Mouse (Mus musculus) liver, embryonic 12.5 days (tissue): Measurements from ENCODE around the gene Mtln. TPM values are rescaled to one million over a fixed set of nuclear protein-coding genes. Genes with fewer than 3 reads are reported as not detected.

ENCODE experiments used
- ATAC-seq: fragments of 200-750 bp; cut with Nextera tagmentation; 2 replicates; pipeline ENCODE4 v1.8.0; 2017; ENCODE audit warnings: moderate number of reproducible peaks, mild to moderate bottlenecking, moderate library complexity
- H3K27ac ChIP-seq: fragments of 300-500 bp; sonication (generic); 2 replicates; pipeline ENCODE4 v1.5.1; 2016; ENCODE audit warnings: mild to moderate bottlenecking
- H3K27me3 ChIP-seq: fragments of 300-500 bp; sonication (generic); replicated peaks from 2 replicates; pipeline ENCODE4 v1.6.1; 2016; ENCODE audit warnings: mild to moderate bottlenecking, moderate library complexity
- H3K36me3 ChIP-seq: fragments of 300-500 bp; sonication (generic); 2 replicates; pipeline ENCODE4 v1.6.1; 2016; ENCODE audit warnings: mild to moderate bottlenecking, moderate library complexity
- H3K4me1 ChIP-seq: fragments of 300-500 bp; sonication (generic); 2 replicates; pipeline ENCODE4 v1.6.1; 2016
- H3K4me2 ChIP-seq: fragments of 300-500 bp; sonication (generic); 2 replicates; pipeline ENCODE4 v1.6.1; 2016; ENCODE audit warnings: mild to moderate bottlenecking, moderate library complexity
- H3K4me3 ChIP-seq: fragments of 300-500 bp; sonication (generic); 2 replicates; pipeline ENCODE4 v1.5.1; 2016; ENCODE audit warnings: mild to moderate bottlenecking, moderate library complexity
- H3K9ac ChIP-seq: fragments of 300-500 bp; sonication (generic); 2 replicates; pipeline ENCODE4 v1.6.1; 2016; ENCODE audit warnings: mild to moderate bottlenecking, moderate library complexity
- H3K9me3 ChIP-seq: fragments of 300-500 bp; sonication (generic); replicated peaks from 2 replicates; pipeline ENCODE4 v1.6.1; 2016; ENCODE audit warnings: mild to moderate bottlenecking, moderate library complexity
- WGBS: fragments of 180-500 bp; shearing (Covaris S2); methylation state at CpG from one replicate; pipeline ENCODE4 v1.1.7; 2016; ENCODE audit not compliant: insufficient replicate concordance; 5-methylcytosine and 5-hydroxymethylcytosine counted together
- polyA plus RNA-seq: library from polyadenylated mRNA; unstranded; fragments of >200 nt; fragmentation: Nextera tagmentation; extraction: Ambion mirVana; gene quantifications from 2 replicates; pipeline ENCODE4 v1.2.1, GENCODE M21; 2016

Mtln gene
- 28.6 and 31.1 TPM in 2 replicates for polyA plus RNA-seq

GRCm38 (mm10) chr2:127791919-127792603 is at the start of gene Mtln:
TSS of gene Mtln (minus strand) at chr2:127792488.
- peak within 1 kb of the TSS; percentile 77 for H3K4me2 ChIP-seq
- H3K4me3 ChIP-seq: peak within 1 kb of the TSS; percentile 81
- no peaks in the 10 kb centered on the region for H3K27me3 ChIP-seq
- H3K9ac ChIP-seq: peak within 1 kb of the TSS; percentile 83
- WGBS: 2% methylated on average over 37 of the region's 37 CpGs
- H3K9me3 ChIP-seq: no peaks in the 10 kb centered on the region
- peak within 1 kb of the TSS; percentile 86 for H3K27ac ChIP-seq
- peak; percentile 92 for ATAC-seq
- no peaks in the 10 kb centered on the region for H3K36me3 ChIP-seq
- H3K4me1 ChIP-seq: peaks cover 31% of the 10 kb centered on the region

- Histone ChIP-seq H3K27me3 (peaks cover 68% of the 10 kb centered on the region), H3K27ac (no peak overlapping the region), H3K4me3 (no peak overlapping the region), H3K4me2 (no peak overlapping the region), H3K9me3 (no peaks in the 10 kb centered on the region), H3K9ac (no peak overlapping the region), H3K4me1 (no peaks in the 10 kb centered on the region), H3K36me3 (no peaks in the 10 kb centered on the region)
- ATAC-seq: no peak
- 55% methylated on average over 1 of the region's 1 CpGs for WGBS
Observed at GRCm38 (mm10) chr2:127841402-127841801, 49.1 kb upstream of the Mtln start.

GRCm38 (mm10) chr2:127839425-127839824 is 47.1 kb upstream of the Mtln start:
- no peak overlapping the region for H3K4me2 ChIP-seq

GRCm38 (mm10) chr2:127838576-127838975 is 46.3 kb upstream of the Mtln start, which contains the start of gene Acoxl:
TSS of gene Acoxl (plus strand) at chr2:127838876.
- Histone ChIP-seq H3K4me1 (no peaks in the 10 kb centered on the region), H3K9ac (no peak within 1 kb of the TSS), H3K4me3 (no peak within 1 kb of the TSS), H3K9me3 (no peaks in the 10 kb centered on the region), H3K27me3 (peaks cover 74% of the 10 kb centered on the region), H3K27ac (no peak within 1 kb of the TSS), H3K4me2 (no peak within 1 kb of the TSS), H3K36me3 (no peaks in the 10 kb centered on the region)
- no peak for ATAC-seq
- WGBS: 51% methylated on average over 7 of the region's 7 CpGs

More at GRCm38 (mm10) chr2:127839425-127839824, 47.1 kb upstream of the Mtln start:
- no peaks in the 10 kb centered on the region for H3K36me3 ChIP-seq
- H3K4me3 ChIP-seq: no peak overlapping the region
- peaks cover 71% of the 10 kb centered on the region for H3K27me3 ChIP-seq
- H3K9me3 ChIP-seq: no peaks in the 10 kb centered on the region
- no peak for ATAC-seq
- H3K27ac ChIP-seq: no peak overlapping the region
- no peaks in the 10 kb centered on the region for H3K4me1 ChIP-seq
- 20% methylated on average over 11 of the region's 11 CpGs for WGBS
- no peak overlapping the region for H3K9ac ChIP-seq

- WGBS: 16% methylated on average over 2 of the region's 2 CpGs
- Histone ChIP-seq H3K9ac (no peak overlapping the region), H3K27ac (no peak overlapping the region), H3K4me1 (peaks cover 15% of the 10 kb centered on the region), H3K9me3 (no peaks in the 10 kb centered on the region), H3K27me3 (peaks cover 19% of the 10 kb centered on the region), H3K4me3 (no peak overlapping the region), H3K36me3 (peaks cover 11% of the 10 kb centered on the region; the same call in 1 of the 2 replicates), H3K4me2 (peak overlapping the region; percentile 84)
- no peak for ATAC-seq
Observed at GRCm38 (mm10) chr2:127832833-127833190, 40.5 kb upstream of the Mtln start.

- Histone ChIP-seq H3K36me3 (peaks cover 12% of the 10 kb centered on the region), H3K4me3 (peak overlapping the region; percentile 91), H3K9ac (peak overlapping the region; percentile 66), H3K4me2 (peak overlapping the region; percentile 84), H3K27me3 (peaks cover 13% of the 10 kb centered on the region), H3K9me3 (no peaks in the 10 kb centered on the region), H3K27ac (peak overlapping the region; percentile 27), H3K4me1 (peaks cover 15% of the 10 kb centered on the region)
- 34% methylated on average over 11 of the region's 11 CpGs for WGBS
- 0 out of 2 replicates have a peak, but pooled peaks have one; percentile 13 for ATAC-seq
Observed at GRCm38 (mm10) chr2:127832103-127832832, 40.0 kb upstream of the Mtln start.

- H3K9ac ChIP-seq: peak within 1 kb of the TSS; percentile 85
- peak within 1 kb of the TSS; percentile 73 for H3K27ac ChIP-seq
- H3K4me2 ChIP-seq: peak within 1 kb of the TSS; percentile 84
- H3K4me3 ChIP-seq: peak within 1 kb of the TSS; percentile 91
- peak; percentile 98 for ATAC-seq
- peaks cover 8% of the 10 kb centered on the region for H3K27me3 ChIP-seq
- H3K36me3 ChIP-seq: peaks cover 17% of the 10 kb centered on the region
- under 1% methylated on average over 56 of the region's 56 CpGs for WGBS
- H3K4me1 ChIP-seq: peaks cover 15% of the 10 kb centered on the region
- H3K9me3 ChIP-seq: no peaks in the 10 kb centered on the region
Observed at GRCm38 (mm10) chr2:127831401-127832102, 39.3 kb upstream of the Mtln start, which contains the start of gene Bub1. TSS of gene Bub1 (minus strand) at chr2:127831865.

- ATAC-seq: no peak
- Histone ChIP-seq H3K9ac (peak overlapping the region; percentile 80), H3K4me3 (peak overlapping the region; percentile 77), H3K4me1 (peaks cover 31% of the 10 kb centered on the region), H3K27ac (0 out of 2 replicates have a peak overlapping the region, but pooled peaks have one; percentile 70), H3K27me3 (no peaks in the 10 kb centered on the region), H3K36me3 (no peaks in the 10 kb centered on the region), H3K4me2 (peak overlapping the region; percentile 77), H3K9me3 (no peaks in the 10 kb centered on the region)
- 28% methylated on average over 9 of the region's 9 CpGs for WGBS
Observed at GRCm38 (mm10) chr2:127789651-127790270, 2.5 kb downstream of the Mtln start.

- Histone ChIP-seq H3K9ac (peak overlapping the region; percentile 80), H3K4me2 (peak overlapping the region; percentile 77), H3K36me3 (no peaks in the 10 kb centered on the region), H3K4me3 (peak overlapping the region; percentile 77), H3K27ac (peak overlapping the region; percentile 70), H3K27me3 (no peaks in the 10 kb centered on the region), H3K9me3 (no peaks in the 10 kb centered on the region), H3K4me1 (peaks cover 31% of the 10 kb centered on the region)
- peak; percentile 58 for ATAC-seq
- 6% methylated on average over 11 of the region's 11 CpGs for WGBS
Observed at GRCm38 (mm10) chr2:127789138-127789537, 3.1 kb downstream of the Mtln start.

- WGBS: 4% methylated on average over 40 of the region's 40 CpGs
- Histone ChIP-seq H3K9ac (peak within 1 kb of the TSS; percentile 80), H3K4me3 (peak within 1 kb of the TSS; percentile 77), H3K4me2 (peak within 1 kb of the TSS; percentile 77), H3K36me3 (no peaks in the 10 kb centered on the region), H3K27me3 (no peaks in the 10 kb centered on the region), H3K9me3 (no peaks in the 10 kb centered on the region), H3K27ac (peak within 1 kb of the TSS; percentile 70), H3K4me1 (peaks cover 33% of the 10 kb centered on the region)
- ATAC-seq: peak; percentile 83
Observed at GRCm38 (mm10) chr2:127788440-127789116, 3.7 kb downstream of the Mtln start, which contains the start of gene Nphp1. TSS of gene Nphp1 (minus strand) at chr2:127788897.

- Histone ChIP-seq H3K4me2 (no peak overlapping the region), H3K36me3 (no peaks in the 10 kb centered on the region), H3K9ac (no peak overlapping the region), H3K4me3 (no peak overlapping the region), H3K27ac (no peak overlapping the region), H3K9me3 (no peaks in the 10 kb centered on the region), H3K27me3 (no peaks in the 10 kb centered on the region), H3K4me1 (peaks cover 37% of the 10 kb centered on the region)
- WGBS: 81% methylated on average over 5 of the region's 5 CpGs
- no peak for ATAC-seq
Observed at GRCm38 (mm10) chr2:127787226-127787625, 5.1 kb downstream of the Mtln start.
